Mouse (Mus musculus) heart, postnatal 0 days (tissue): ENCODE measurements at regions not wholly inside any gene's neighbourhood (a gene's known extent, or its start where the extent isn't known, plus 50 kb on each side); places are given as distances from the start of the nearest gene placed in this dataset.

Source experiments
- CTCF ChIP-seq: IDR thresholded peaks from 2 replicates; pipeline ENCODE4 v1.5.1; 2016; ENCODE audit warnings: antibody characterized with exemption, control low read depth, low read depth
- EP300 ChIP-seq: IDR thresholded peaks from 2 replicates; pipeline ENCODE4 v1.6.1; 2016; ENCODE audit warnings: antibody characterized with exemption, low read depth

- TF ChIP-seq CTCF, result no peak
- no peak for TF ChIP-seq EP300
Measured at GRCm38 (mm10) chr8:107715901-107716300, 127.6 kb upstream of the Psmd7 start.
